Mouse (Mus musculus) urinary bladder, postnatal 14 days (tissue): Measurements from ENCODE around the gene Ror2.

Experiments used
- DNase-seq: peaks from one replicate; pipeline ENCODE4 v3.0.0; 2021; ENCODE audit warnings: low spot score

Gene Ror2

DNA sequence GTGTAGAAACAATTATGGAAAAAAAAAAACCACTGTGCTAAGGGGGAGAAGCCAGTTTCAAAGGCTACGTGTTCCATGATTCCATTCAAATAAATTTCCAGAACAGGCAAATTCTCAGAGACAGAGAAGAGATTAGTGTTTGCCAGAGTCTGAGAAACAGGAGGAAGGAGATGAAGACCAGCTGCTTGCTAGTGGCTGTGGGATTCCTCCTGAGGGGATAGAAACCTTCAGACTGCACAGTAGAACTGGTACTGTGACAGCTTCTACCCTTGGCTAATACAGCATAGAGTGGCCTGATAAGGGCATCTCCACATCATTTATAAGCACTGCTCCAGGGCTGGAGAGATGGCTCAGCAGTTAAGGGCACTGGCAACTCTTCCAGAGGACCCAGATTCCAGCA is 11.2 kb downstream of the Ror2 start:
- no peak for DNase-seq

DNA sequence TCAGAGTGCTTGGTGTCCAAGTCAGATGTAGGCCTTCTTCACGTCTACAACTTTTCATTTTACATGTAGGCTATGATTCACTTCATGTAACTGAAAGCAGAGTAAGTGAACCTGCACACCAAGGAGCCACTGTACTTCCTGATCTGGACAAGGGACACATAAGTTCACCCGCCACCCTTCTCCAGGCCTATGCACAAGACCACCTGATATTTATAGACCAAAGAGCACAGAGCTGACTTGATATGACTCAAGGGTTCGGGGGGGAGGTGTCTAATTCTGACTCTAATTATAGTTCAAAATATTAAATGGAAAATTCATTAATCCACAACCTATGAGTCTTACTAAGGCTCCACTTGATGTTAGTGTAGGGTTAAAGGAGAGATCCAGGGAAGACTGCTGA is 14.3 kb downstream of the Ror2 start:
- no peak for DNase-seq

DNA sequence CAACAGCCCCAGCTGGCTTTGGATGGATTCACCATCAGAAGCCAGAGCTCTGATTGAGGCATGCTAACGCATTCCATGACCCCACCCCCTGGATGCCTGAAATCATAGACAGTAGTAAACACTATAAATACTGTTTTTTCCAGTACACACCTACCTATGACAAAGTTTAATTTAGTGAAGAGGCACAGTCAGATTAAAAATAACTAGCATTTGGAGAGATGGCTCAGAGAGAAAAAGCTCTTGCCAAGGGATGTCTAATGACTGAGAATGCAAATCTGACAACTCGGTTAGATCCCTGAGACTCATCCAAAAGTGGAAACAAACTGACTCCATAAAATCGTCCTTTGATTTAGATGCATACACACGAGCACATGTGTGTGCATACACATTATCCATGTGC is 15.4 kb downstream of the Ror2 start:
- DNase-seq = no peak

DNA sequence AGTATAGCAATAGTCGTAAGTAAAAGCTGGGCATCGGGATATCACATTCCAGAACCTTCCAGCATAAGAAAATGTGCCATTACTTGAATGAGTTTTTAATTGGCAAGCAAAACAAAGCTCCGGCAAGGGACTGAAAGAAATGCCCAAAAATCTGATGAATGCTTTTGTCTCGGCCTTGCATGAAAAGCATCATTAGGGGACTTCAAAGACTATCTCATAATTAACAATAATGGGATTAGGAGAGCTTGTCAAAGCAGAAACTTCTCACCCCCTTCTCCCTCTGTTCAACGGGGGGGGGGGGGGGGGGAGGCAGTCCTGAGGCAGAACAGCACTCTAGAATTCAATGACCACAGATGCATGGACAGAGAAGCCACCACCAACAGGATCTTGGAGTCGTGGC is 17.4 kb downstream of the Ror2 start:
- no peak for DNase-seq

DNA sequence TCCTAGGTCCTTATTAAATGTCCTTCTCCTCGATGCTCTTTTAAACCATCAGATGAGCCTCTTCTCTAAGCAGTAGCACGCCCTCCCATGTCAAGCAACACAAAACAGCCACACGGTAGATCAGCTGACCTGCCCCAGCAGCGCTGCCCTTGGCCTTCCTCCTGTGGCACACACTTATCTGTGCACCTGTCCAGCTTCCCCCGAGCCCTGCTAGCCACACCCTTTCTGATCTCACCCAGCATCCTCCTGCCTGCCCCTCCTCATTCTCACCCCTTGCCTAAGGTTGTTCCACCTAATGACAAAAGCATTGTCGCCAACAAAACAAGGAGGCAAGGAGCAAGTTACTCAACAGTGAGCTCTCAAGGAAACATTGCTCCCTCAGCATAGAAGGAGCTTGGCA is 18.1 kb downstream of the Ror2 start:
- DNase-seq = no peak

DNA sequence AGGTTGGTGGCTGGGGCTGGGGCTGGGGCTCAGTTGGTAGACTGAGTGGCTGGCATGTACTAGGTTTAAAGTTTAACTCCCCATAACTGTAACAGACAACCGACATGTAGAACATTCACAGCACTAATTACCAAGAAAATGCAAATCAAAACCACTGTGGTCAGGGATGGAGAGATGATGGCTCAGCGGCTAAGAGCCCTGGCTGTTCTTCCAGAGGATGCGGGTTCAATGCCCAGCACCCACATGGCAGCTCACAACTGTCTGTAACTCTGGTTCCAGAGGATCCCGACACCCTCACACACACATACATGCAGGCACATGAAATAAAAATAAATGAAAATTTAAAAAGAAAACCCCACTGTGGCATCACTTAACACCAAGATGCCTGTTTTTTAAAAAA is 18.8 kb downstream of the Ror2 start:
- DNase-seq = no peak

DNA sequence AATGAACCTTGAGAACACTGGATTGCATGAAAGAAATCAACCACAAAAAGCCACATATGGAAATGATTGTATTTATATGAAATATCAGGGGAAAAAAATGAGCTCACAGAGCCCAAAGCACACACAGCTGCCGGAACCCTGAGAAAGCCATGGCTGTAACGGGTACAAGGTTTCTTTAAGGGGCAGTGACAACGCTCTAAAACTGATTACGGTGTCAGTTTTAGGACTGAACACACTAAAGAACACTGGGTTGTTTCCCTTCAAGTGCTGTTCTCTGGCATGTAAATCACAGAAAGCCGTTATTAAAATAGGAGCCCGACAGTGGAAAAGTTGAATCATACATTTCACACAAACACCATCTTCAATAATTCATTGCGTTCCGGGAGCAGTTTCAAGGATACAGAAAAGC is 19.4 kb downstream of the Ror2 start:
- no peak for DNase-seq

DNA sequence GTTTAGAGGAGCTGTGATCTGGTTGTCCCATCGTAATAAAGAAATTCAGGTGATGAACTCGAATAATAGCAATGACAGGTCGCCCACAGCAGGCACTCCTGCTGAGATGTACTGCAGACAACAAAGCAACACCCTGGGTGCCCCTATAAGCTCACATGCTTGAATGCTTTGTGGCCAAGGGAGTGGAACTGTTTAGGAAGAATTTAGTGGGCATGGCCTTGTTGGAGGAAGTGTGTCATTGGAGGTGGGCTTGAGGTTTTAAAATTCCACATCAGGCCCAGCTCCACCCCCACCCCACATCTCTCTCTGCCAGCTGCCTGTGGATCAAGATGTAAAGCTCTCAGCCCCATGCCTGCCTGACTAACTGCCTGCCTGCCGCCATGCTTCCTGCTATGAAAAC is 21.0 kb downstream of the Ror2 start:
- DNase-seq = no peak

DNA sequence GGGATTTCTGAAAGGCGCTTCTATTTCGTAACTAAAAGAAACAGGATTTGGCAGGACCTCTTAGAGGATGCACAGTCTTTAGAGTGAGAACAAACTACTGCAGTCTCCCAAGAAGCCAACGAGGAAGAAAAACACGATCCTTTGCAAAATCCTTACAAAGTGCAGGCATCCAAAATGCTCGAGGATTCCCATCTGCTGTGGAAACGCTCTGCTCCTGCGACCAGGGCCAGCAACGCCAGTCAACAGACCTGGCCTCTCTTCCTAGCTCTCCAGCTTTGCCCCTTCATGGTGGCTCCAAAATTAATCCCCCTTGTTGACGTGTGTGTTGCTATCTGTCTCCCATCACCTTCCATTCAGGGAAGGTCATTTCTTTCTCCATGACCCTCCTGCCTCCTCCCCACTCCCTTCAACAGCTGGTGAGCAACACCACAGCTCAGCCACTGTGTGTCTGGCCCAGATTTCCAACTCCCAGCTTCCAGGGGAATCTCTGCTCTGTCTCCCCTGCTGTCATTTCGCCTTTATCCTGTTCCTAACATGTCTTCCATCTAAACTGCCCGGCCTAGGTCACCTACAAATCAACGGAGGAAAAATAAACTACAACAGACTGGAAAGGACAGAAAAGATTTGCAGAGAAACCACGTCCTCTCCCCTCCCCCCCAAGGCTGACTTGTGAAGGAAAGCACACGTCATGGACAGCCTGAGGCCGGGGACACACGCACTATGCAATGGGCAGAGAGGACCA is 23.2 kb downstream of the Ror2 start:
- peak; percentile 37 for DNase-seq

DNA sequence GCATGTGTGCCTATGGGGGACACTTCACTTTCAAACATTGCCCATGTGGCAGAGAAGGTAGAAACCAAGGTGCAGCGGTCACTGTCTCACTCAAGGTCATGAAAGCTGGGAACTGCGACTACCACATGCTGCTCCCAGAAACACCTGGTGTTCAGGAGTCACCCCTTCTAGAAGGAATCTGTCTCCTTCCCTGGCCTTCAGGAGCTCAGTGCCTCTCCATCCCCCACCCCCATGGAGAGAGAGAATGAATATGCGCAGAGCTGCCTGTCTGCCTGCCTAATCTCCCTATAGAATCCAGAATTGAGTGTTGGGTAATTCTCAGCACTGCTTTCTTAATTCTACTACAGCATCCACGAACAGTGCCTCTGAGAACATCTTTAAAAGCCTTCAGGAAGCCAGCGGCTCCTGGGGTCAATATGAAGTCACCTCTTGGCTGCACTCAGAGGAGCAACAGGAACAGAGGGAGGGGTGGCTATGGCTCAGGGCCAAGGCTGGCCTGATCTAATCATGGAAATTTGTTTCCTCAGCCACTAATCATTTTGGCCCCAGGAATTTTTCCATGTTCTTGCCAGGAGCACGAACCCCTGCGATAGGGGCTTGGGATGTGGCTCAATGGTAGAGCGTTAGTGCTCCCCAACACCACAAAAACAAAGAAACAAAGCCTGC is 24.7 kb downstream of the Ror2 start:
- peak; percentile 63 for DNase-seq

DNA sequence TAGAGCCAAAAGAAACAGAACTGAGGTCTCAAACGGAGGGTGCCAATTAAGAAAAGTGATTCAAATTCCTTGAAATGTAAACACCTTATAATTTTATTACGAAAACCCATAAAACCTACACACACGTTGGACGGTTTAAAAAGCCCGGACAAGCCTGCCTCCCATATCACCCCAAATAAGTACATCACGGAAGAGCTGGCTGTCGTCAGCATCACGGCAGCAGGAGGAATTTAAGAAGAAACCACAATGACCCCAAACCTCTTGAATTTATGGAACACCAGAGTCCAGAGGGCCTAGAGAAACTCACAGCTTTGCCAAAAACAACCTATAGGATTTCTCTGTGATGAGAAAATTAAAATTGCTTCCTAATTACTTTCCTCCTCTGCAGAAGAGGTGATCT is 27.0 kb downstream of the Ror2 start:
- DNase-seq = no peak

DNA sequence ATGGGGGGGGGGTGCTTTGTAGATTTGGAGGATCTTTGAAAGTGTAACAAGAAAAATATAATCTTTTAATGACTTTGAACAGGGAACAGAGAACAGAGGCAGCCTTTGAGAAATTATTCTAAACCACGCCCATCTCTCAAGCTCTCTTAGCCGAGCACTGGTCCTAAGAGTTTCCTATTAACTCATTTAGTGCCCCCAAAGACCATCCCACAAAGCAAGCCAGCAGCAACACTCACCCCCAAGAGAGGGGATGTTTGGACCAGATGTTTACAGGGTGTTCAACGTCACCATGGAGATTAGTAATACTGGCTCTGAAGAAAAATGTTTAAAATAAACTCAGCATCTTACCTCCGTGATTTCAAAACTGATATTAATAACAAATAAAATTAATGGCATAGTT is 27.4 kb downstream of the Ror2 start:
- DNase-seq = no peak

DNA sequence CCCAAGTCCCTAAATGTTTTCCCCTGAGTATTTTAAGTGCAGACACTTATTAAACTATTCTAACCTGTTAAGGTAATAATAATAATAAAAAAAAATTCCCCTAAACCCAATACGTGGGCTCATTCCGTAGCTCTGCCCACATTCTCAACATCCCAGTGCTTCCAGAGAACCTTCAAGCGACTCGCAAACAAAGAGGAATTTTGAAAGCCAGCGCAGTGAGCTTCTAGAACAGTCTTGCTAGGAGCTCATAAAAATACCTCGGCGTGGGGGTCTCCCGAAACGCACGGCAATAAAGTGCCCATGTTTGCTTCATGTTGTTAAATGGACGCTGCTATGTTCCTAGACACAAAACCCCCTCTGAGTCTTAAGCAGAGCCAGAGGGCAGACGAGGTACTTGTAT is 32.7 kb downstream of the Ror2 start:
- DNase-seq = no peak

DNA sequence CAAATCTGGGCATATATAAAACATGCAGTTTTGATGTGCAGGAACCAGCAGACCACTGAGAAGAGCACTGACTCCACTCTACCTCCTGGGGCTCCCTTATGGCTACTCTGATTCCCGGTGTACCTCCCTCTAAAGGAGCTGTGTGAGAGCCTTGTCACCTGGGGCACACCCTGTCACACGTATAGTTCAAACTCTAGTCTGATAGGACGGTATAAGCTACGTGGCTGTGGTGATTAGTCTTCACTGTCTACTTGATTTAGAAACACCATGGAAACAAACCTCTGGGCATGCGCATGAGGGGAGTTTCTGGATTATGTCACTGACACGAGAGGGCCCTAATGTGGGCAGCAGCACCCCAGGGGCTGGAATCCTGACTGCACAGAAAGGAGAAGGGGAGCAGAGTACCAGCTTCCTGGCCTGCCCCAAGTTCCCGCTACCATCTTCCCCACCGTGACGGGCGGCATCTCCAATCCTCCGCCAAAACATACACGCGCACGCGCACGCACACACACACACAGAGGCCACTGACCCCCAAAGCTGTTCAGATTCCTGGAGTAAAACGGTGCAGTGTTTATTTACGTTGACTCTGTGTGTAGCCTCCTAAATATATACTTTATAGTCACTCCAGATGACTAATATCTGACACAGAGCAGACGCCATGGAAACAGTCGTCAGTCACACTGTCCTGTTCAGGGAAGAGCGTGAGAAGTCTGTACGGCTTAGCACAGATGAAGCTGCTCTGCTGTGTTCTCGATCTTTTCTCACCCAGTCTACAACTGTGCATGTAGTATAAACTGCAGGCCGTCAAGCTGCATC is 37.1 kb downstream of the Ror2 start:
- DNase-seq = no peak

DNA sequence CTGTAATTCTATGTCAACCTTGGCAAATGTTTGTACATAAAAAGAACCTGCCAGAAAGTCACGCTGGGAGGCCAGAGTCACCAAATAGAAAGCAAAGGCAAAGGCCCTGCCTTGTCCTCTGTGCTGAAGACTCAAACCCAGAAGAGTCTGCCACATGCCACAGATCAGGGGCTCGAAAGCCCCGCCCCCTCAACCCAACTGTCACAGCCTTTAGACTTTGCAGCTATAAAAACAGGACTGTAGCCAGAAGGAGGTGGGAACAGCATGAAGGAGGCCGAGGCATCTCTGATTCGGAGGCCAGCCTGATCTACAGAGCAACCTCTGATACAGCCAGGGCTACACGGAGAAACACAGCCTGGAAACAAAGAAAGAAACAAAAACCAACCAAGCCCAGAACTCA is 37.8 kb downstream of the Ror2 start:
- DNase-seq = no peak

DNA sequence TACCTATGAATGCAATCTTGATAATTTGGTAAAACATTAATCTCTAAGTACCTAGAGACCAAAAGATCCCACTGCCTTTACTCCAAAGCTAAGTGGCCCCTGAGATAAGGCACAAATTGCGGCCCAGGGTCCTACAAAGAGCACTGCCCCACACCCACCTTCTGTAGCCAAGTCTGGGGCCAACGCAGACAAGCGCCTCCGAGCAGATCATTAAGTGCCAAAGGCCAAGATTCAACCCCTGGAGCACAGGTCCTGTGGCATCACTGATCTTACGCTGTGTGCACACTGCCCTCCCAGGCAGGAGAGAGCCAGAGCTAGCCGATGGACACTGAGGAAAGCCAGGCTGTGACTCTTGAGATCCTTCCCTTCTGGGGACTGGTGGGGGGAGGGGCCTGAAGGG is 38.7 kb downstream of the Ror2 start:
- DNase-seq = no peak

DNA sequence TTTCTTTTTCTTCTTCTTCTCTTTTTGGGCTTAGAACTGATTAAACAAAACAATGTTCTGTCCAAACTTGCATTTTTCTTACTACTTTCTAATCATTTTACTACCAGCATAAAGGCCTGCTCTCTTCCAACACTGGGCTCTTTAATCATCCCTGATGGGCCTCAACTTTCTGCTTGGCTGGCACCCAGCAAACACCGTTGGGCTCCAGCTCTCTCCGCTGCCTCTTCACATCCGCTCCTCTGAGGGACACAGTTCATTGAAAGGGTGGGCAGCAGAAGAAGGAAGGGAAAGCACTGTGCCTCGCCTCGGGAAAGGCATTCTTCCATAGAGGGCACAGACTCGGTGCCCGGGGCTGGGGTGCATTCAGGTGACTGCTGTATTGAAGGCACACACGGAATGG is 41.8 kb downstream of the Ror2 start:
- DNase-seq = peak; percentile 22

DNA sequence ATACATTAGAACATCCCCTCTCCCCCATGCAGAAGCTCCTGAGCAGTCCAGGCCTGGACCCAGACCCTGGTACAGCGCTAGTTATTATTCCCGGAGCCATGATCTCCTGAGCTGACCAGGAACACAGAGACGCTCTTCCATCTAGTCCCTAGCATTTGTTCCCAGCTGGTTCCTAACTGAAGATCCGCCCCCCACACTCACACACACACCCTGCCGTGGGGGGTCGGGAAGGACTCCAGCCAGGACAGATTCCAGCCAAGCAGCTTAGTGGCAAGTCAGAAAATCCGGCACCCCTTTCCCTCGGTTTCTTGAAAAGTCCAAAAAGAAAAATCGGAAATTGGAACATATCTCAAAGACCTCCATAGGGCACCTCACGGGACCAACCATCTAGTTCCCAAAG is 48.5 kb downstream of the Ror2 start:
- no peak for DNase-seq

DNA sequence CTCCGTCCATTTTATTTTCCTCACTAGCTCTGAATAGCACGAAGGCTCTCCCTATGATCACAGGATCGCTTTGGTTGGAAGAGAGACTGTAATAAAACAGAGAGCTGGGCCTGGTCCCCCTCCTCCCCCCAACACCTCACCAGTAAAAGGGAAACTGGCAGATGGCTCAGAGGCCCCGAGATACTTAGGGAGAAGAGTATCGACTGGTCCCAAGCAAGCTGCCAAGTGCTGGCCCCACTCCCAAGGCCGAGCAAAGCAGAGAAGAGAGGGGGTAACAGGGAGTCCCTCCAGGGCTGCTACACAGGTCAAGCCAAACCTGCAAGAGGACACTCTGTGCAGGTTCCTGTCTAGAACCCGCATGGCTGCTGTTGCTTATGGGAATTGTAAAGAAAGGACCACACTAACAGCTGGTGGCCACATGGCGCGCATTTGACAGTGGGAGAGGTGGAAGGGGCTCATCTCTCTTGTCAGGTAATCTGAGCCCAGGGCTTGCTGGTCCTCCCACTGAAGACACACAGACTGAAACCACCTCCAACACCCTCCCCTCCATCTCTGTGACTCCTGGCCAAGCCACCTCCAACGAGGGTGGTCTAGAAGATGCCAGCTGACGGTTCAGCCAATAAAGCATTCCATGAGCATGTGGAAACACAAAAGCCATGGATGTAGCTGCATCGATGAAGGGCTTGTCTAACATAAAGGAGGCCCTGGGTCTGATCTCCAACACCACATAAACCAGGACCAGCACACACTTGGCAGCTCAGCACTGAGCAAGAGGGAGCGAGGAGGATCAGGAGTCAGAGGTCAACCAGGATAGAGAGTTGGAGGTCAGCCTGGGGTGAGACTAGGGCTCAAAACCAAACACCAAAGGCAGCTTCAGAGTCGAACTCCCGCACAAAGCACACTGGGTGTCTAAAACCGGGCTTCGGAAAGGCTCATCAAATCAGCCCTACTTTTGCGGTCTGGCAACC is 49.2 kb downstream of the Ror2 start:
- peak; percentile 43 for DNase-seq

DNA sequence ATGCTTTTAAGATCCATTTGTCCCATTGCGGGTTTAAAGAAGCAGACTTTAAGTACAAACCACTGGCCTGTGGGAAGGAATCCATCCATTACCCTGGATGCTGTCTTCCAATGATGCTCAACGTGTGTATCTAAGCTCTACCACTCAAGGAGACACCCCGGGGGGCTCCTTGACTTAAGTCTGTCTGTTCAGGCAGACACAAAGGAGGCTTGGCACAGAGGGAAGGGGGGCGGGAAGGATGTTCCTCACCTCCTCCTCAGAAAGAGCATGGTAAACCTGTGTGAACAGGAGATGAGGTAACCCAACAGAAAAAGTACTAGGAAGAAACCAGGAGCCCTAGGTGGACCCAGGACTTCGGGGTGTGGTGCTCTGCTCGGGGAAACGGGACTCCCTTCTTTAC is 50.0 kb downstream of the Ror2 start:
- no peak for DNase-seq

DNA sequence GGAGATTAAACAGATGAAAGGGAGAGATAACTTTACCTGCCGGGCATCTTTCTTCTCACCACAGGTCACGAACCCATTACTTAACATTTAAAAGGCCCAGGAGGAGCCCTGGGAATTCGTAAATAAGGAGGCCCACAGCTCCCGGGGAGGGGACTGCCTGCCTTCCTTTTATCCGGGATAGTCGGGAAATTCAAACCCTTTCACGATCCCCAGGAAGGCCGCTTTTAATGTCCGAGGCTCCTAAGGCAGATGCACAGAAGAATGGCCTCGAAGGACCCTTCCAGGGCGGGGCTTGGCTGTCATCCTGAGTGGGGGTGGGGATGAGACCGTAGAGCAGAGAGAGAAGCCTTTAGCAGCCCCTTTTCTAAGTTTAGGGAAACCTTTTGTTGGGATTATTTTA is 51.1 kb downstream of the Ror2 start:
- no peak for DNase-seq
